Comparison of ENCODE assay signal across 19 mouse cellular contexts in the genomic region with DNA sequence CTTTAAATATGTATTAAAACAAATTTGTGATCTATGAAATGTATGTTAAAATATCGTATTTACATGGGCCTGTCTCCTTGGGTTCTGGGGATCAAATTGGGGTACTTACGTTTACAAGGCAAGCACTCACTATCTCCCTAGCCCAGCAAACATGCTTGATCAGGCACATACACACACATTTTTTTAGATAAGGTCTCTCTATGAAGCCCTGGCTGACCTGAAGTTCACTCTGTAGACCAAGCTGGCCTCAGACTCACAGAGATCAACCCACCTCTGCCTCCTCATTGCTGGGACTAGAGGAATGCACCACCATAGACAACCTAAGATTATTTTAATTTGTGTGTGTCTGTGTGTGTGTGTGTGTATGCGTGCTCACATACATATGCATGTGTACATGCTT. TPM values are rescaled to one million over a fixed set of nuclear protein-coding genes. Genes with fewer than 3 reads are reported as not detected.
DNase-seq lines count a peak whose midpoint lies in the region; ATAC-seq and TF ChIP-seq lines count a peak whose summit lies in the region.
"Had no signal": no experiment of that assay in that cellular context is flagged by ENCODE, and none has a peak within 500 bp of the region (broad histone marks: within the 10 kb centered on the region; RNA-seq: fewer than 3 reads in every experiment).

No protein-coding gene starts in this region.

- no peaks in the 10 kb centered on the region for H3K36me3 ChIP-seq in midbrain, embryonic 10.5 days
- no peaks in the 10 kb centered on the region for H3K36me3 ChIP-seq in midbrain, postnatal 0 days (ENCODE audit: insufficient read depth, low read length)
- H3K36me3 ChIP-seq in lung, postnatal 0 days (ENCODE audit: insufficient read depth, low read length), result no peaks in the 10 kb centered on the region; the same call in 1 of the 2 replicates
- H3K36me3 ChIP-seq: embryonic facial prominence, embryonic 15.5 days; heart, embryonic 13.5 days; limb, embryonic 10.5 days; midbrain, embryonic 15.5 days had no signal

- no peak for TF ChIP-seq EP300 in lung, postnatal 0 days (IDR thresholded peaks at IDR 0.05)

- peaks cover 61% of the 10 kb centered on the region for H3K4me1 ChIP-seq in midbrain, embryonic 10.5 days
- H3K4me1 ChIP-seq in midbrain, postnatal 0 days (ENCODE audit: insufficient read depth, low read length), result no peaks in the 10 kb centered on the region
- no peaks in the 10 kb centered on the region; the same call in 1 of the 2 replicates for H3K4me1 ChIP-seq in bone marrow, adult 2 months (ENCODE audit: control insufficient read depth, insufficient read depth, low read length)
- H3K4me1 ChIP-seq in lung, postnatal 0 days (ENCODE audit: insufficient read depth, low read depth, low read length), result no peaks in the 10 kb centered on the region
- H3K4me1 ChIP-seq: embryonic facial prominence, embryonic 15.5 days; midbrain, embryonic 15.5 days had no signal

- TF ChIP-seq CTCF in midbrain, postnatal 0 days (IDR thresholded peaks at IDR 0.05), result no peak
- no peak for TF ChIP-seq CTCF in bone marrow, adult 2 months (IDR thresholded peaks at IDR 0.05; ENCODE audit: control insufficient read depth, insufficient read depth, low read length)
- TF ChIP-seq CTCF in lung, postnatal 0 days (IDR thresholded peaks at IDR 0.05), result no peak

- no peak overlapping the region for H3K4me2 ChIP-seq in midbrain, postnatal 0 days (ENCODE audit: low read depth, low read length, poor library complexity, severe bottlenecking)
- no peak overlapping the region for H3K4me2 ChIP-seq in lung, postnatal 0 days (replicated peaks; ENCODE audit: low read depth, low read length)
- H3K4me2 ChIP-seq: embryonic facial prominence, embryonic 15.5 days; forebrain, embryonic 13.5 days; heart, embryonic 13.5 days; midbrain, embryonic 15.5 days had no signal

- H3K9me3 ChIP-seq in midbrain, embryonic 10.5 days (replicated peaks), result no peaks in the 10 kb centered on the region
- no peaks in the 10 kb centered on the region for H3K9me3 ChIP-seq in midbrain, postnatal 0 days (ENCODE audit: low read length)
- H3K9me3 ChIP-seq in lung, postnatal 0 days (ENCODE audit: low read length), result no peaks in the 10 kb centered on the region
- H3K9me3 ChIP-seq: embryonic facial prominence, embryonic 15.5 days; forebrain, embryonic 13.5 days; heart, embryonic 13.5 days; limb, embryonic 10.5 days; midbrain, embryonic 15.5 days had no signal

- 94% methylated on average over 3 of the region's 3 CpGs for WGBS in midbrain, embryonic 10.5 days
- 97% methylated on average over 3 of the region's 3 CpGs for WGBS in midbrain, postnatal 0 days
- 72% methylated on average over 3 of the region's 3 CpGs for WGBS in bone marrow, adult 2 months
- WGBS in lung, postnatal 0 days, result 94% methylated on average over 3 of the region's 3 CpGs

- no peak for DNase-seq in midbrain, embryonic 10.5 days (ENCODE audit: low spot score)
- DNase-seq in midbrain, postnatal 0 days (ENCODE audit: low spot score), result no peak
- DNase-seq in liver, result peak; percentile 72
- DNase-seq in cerebellum, adult 8-10 months, result no peak
- no peak for DNase-seq in embryo, embryonic 10.5 days (ENCODE audit: low spot score)
- DNase-seq in lung, postnatal 0 days (ENCODE audit: low spot score), result no peak
- DNase-seq: adrenal gland, postnatal 10 days; cerebellum, adult 9-11 months; gastrocnemius, postnatal 25 days; lung, adult 2 months; right cerebral cortex, adult 18-20 months; thymus, postnatal 4 days had no signal

- TF ChIP-seq POLR2A in bone marrow, adult 2 months (IDR thresholded peaks at IDR 0.05; ENCODE audit: borderline replicate concordance, control insufficient read depth, low read depth, low read length), result no peak

- no peak for ATAC-seq in midbrain, postnatal 0 days (ENCODE audit: low FRiP score)
- ATAC-seq in megakaryocyte progenitor cell, adult 5-6 weeks (replicated peaks; ENCODE audit: poor library complexity), result peak; percentile 82
- ATAC-seq in lung, postnatal 0 days, result no peak
- ATAC-seq: forebrain, embryonic 13.5 days; midbrain, embryonic 15.5 days had no signal

- H3K4me3 ChIP-seq in midbrain, embryonic 10.5 days, result no peak overlapping the region
- no peak overlapping the region for H3K4me3 ChIP-seq in midbrain, postnatal 0 days (ENCODE audit: low read depth, low read length)
- no peak overlapping the region for H3K4me3 ChIP-seq in bone marrow, adult 2 months (replicated peaks; ENCODE audit: control insufficient read depth, low read depth, low read length)
- no peak overlapping the region for H3K4me3 ChIP-seq in lung, postnatal 0 days (ENCODE audit: low read depth, low read length)
- H3K4me3 ChIP-seq: embryonic facial prominence, embryonic 15.5 days; forebrain, embryonic 13.5 days; heart, embryonic 13.5 days; limb, embryonic 10.5 days; midbrain, embryonic 15.5 days had no signal

- H3K27me3 ChIP-seq in midbrain, embryonic 10.5 days (ENCODE audit: low read depth, poor library complexity, severe bottlenecking), result no peaks in the 10 kb centered on the region
- H3K27me3 ChIP-seq in midbrain, postnatal 0 days (ENCODE audit: insufficient read depth, low read length), result no peaks in the 10 kb centered on the region
- no peaks in the 10 kb centered on the region for H3K27me3 ChIP-seq in lung, postnatal 0 days (replicated peaks; ENCODE audit: insufficient read depth, low read length)
- H3K27me3 ChIP-seq: embryonic facial prominence, embryonic 15.5 days; heart, embryonic 13.5 days; midbrain, embryonic 15.5 days had no signal

- H3K9ac ChIP-seq in midbrain, postnatal 0 days (replicated peaks; ENCODE audit: low read length, poor library complexity, severe bottlenecking), result no peak overlapping the region
- H3K9ac ChIP-seq in lung, postnatal 0 days (replicated peaks; ENCODE audit: low read depth), result no peak overlapping the region
- H3K9ac ChIP-seq: embryonic facial prominence, embryonic 15.5 days; forebrain, embryonic 13.5 days; heart, embryonic 13.5 days; midbrain, embryonic 15.5 days had no signal

- H3K27ac ChIP-seq in midbrain, embryonic 10.5 days (replicated peaks), result peak overlapping the region; percentile 57
- no peak overlapping the region for H3K27ac ChIP-seq in midbrain, postnatal 0 days (ENCODE audit: low read depth, low read length)
- peak overlapping the region; percentile 48 for H3K27ac ChIP-seq in bone marrow, adult 2 months (ENCODE audit: control insufficient read depth, insufficient read depth, low read depth, low read length, poor library complexity)
- no peak overlapping the region for H3K27ac ChIP-seq in lung, postnatal 0 days (ENCODE audit: low read length)
- H3K27ac ChIP-seq: embryonic facial prominence, embryonic 15.5 days; forebrain, embryonic 13.5 days; limb, embryonic 10.5 days; midbrain, embryonic 15.5 days had no signal

RNA-seq across cellular contexts. Expression of a gene that starts 42.9 kb away (rescaled TPM):
- polyA plus RNA-seq in midbrain, embryonic 10.5 days (2016; fragmentation: Nextera tagmentation; extraction: Ambion mirVana), result 41.2 and 41.9 TPM in 2 replicates
- total RNA-seq in midbrain, postnatal 0 days (2014; rRNA removed), result 25.8 and 26.0 TPM in 2 replicates
- 31.9 and 33.1 TPM in 2 replicates for polyA plus RNA-seq in midbrain, postnatal 0 days (2015; fragmentation: Nextera tagmentation; extraction: Ambion mirVana)
- polyA plus RNA-seq in bone marrow, adult 2 months (2011; ENCODE audit: insufficient read depth, insufficient read length, low replicate concordance, missing spikeins), result 5.8 and 9.5 TPM in 2 replicates
- total RNA-seq in megakaryocyte progenitor cell, adult 5-6 weeks (2015), result 9.8 and 11.6 TPM in 2 replicates
- total RNA-seq in megakaryocyte progenitor cell, adult 5-6 weeks (2017), result 15.4 and 16.0 TPM in 2 replicates
- polyA plus RNA-seq in lung, postnatal 0 days (2015; fragmentation: Nextera tagmentation; extraction: Ambion mirVana), result 9.9 and 10.4 TPM in 2 replicates

RNA-seq across cellular contexts. Expression of a gene that starts 43.0 kb away (rescaled TPM):
- polyA plus RNA-seq in midbrain, embryonic 10.5 days (2016; fragmentation: Nextera tagmentation; extraction: Ambion mirVana), result 43.2 and 45.9 TPM in 2 replicates
- 33.8 and 44.7 TPM in 2 replicates for total RNA-seq in midbrain, postnatal 0 days (2014; rRNA removed)
- polyA plus RNA-seq in midbrain, postnatal 0 days (2015; fragmentation: Nextera tagmentation; extraction: Ambion mirVana), result 32.4 TPM in 2 replicates
- 18.0 and 21.2 TPM in 2 replicates for polyA plus RNA-seq in bone marrow, adult 2 months (2011; ENCODE audit: insufficient read depth, insufficient read length, low replicate concordance, missing spikeins)
- total RNA-seq in megakaryocyte progenitor cell, adult 5-6 weeks (2015), result 20.4 and 23.8 TPM in 2 replicates
- 37.7 and 40.7 TPM in 2 replicates for total RNA-seq in megakaryocyte progenitor cell, adult 5-6 weeks (2017)
- polyA plus RNA-seq in lung, postnatal 0 days (2015; fragmentation: Nextera tagmentation; extraction: Ambion mirVana), result 31.6 and 32.8 TPM in 2 replicates

RNA-seq across cellular contexts. Expression of a gene that starts 43.0 kb away (rescaled TPM):
- polyA plus RNA-seq in midbrain, embryonic 10.5 days (2016; fragmentation: Nextera tagmentation; extraction: Ambion mirVana), result 1.4 and 2.2 TPM in 2 replicates
- total RNA-seq in midbrain, postnatal 0 days (2014; rRNA removed), result 3.2 and 8.0 TPM in 2 replicates
- 0.96 and 1.1 TPM in 2 replicates for polyA plus RNA-seq in midbrain, postnatal 0 days (2015; fragmentation: Nextera tagmentation; extraction: Ambion mirVana)
- 3.0 and 5.1 TPM in 2 replicates for polyA plus RNA-seq in bone marrow, adult 2 months (2011; ENCODE audit: insufficient read depth, insufficient read length, low replicate concordance, missing spikeins)
- total RNA-seq in megakaryocyte progenitor cell, adult 5-6 weeks (2015), result 0.56 and 2.2 TPM in 2 replicates
- total RNA-seq in megakaryocyte progenitor cell, adult 5-6 weeks (2017), result 3.4 and 3.6 TPM in 2 replicates
- polyA plus RNA-seq in lung, postnatal 0 days (2015; fragmentation: Nextera tagmentation; extraction: Ambion mirVana), result 0.64 and 1.4 TPM in 2 replicates

Comparison
In these comparisons a context has a peak if more than half of its experiments do, and no peak if none do; other contexts are left out.
1. H3K27ac ChIP-seq: peak in midbrain, embryonic 10.5 days (single experiment) and bone marrow, adult 2 months (single experiment); none in midbrain, postnatal 0 days (single experiment) and lung, postnatal 0 days (single experiment).